Mouse (Mus musculus): ENCODE results near the gene Gm10203.

The Gm10203 gene

GRCm38 (mm10) chr6:149179064-149179463 is 49.1 kb downstream of the Gm10203 start:
- no peak for DNase-seq (ENCODE audit: extremely low spot score, low spot score)
